Mouse (Mus musculus): ENCODE results near the gene Zfp629. TPM values are rescaled to one million over a fixed set of nuclear protein-coding genes. Genes with fewer than 3 reads are reported as not detected.
"Not testable (repeated sequence)": the region's sequence is repeated elsewhere in the genome, so short reads cannot be mapped to it uniquely, and the experiment has no call there.

Zfp629 gene
- polyA plus RNA-seq, 1 experiment from 2014 or later, result 11.9 TPM

GRCm38 (mm10) chr7:127646363-127646762, 30.8 kb upstream of the Zfp629 start:
- no peak for ATAC-seq (ENCODE audit: insufficient number of reproducible peaks, low FRiP score, low TSS enrichment, low read depth)
- 74% methylated on average over 4 of the region's 4 CpGs for WGBS
- H3K4me1 ChIP-seq, result no peaks in the 10 kb centered on the region
- no peak overlapping the region for H3K4me3 ChIP-seq (replicated peaks)
- H3K4me2 ChIP-seq (replicated peaks), result no peak overlapping the region
- no peaks in the 10 kb centered on the region for H3K36me3 ChIP-seq
- no peak overlapping the region for H3K27ac ChIP-seq (replicated peaks)
- no peak overlapping the region for H3K9ac ChIP-seq
- no peaks in the 10 kb centered on the region for H3K27me3 ChIP-seq
- H3K9me3 ChIP-seq (replicated peaks), result no peaks in the 10 kb centered on the region

GRCm38 (mm10) chr7:127642254-127642653, 26.7 kb upstream of the Zfp629 start:
- Histone ChIP-seq H3K27me3 (no peaks in the 10 kb centered on the region), H3K4me1 (peaks cover 4% of the 10 kb centered on the region), H3K36me3 (no peaks in the 10 kb centered on the region), H3K4me2 (replicated peaks) (no peak overlapping the region), H3K4me3 (replicated peaks) (no peak overlapping the region), H3K27ac (replicated peaks) (no peak overlapping the region), H3K9me3 (replicated peaks) (no peaks in the 10 kb centered on the region), H3K9ac (no peak overlapping the region)
- no peak for ATAC-seq (ENCODE audit: insufficient number of reproducible peaks, low FRiP score, low TSS enrichment, low read depth)
- WGBS, result 73% methylated on average over 4 of the region's 4 CpGs

DNA sequence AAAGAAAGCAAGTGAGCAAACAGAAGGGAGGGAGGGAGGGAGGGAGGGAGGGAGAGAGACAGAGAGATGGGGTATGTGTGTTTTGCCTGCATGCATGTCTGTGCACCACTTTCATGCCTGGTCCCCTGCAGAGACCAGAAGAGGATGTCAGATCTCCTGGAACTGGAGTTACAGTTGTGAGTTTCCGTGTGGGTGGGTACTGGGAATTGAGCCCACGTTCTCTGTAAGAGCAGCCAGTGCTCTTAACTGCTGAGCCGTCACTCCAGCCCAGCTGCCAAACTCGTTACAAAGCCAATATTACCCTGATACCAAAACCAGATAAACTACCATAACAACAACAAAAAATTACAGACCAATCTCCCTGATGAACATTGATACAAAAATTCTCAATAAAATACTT, 25.7 kb upstream of the Zfp629 start:
- Histone ChIP-seq H3K27ac (replicated peaks) (no peak overlapping the region), H3K4me3 (replicated peaks) (no peak overlapping the region), H3K36me3 (no peaks in the 10 kb centered on the region), H3K4me1 (peaks cover 8% of the 10 kb centered on the region), H3K9me3 (replicated peaks) (no peaks in the 10 kb centered on the region), H3K4me2 (replicated peaks) (no peak overlapping the region), H3K9ac (no peak overlapping the region), H3K27me3 (no peaks in the 10 kb centered on the region)
- ATAC-seq (ENCODE audit: insufficient number of reproducible peaks, low FRiP score, low TSS enrichment, low read depth), result no peak
- WGBS, result 36% methylated on average over 4 of the region's 4 CpGs

DNA sequence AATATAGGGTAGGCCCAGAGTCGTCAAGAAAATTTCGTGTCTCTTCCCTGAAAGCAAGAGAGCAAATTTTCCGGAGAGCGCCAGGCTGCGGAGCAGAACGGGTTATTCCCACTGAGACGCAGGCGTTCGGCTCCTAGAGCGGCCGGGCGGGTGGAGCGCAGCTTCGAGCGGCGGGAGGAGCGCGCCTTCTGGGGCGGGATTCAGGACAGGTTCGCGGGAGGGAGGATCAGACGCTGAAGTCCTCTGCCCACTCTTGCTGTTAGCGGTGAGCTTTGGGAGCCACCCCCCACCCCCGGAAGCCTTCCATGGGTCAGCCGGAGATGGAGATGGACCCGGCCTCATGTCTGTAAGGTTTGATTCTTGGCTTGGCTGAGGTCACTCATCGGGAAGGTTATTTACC, 21.4 kb upstream of the Zfp629 start:
- Histone ChIP-seq H3K27ac (replicated peaks) (no peak overlapping the region), H3K4me3 (replicated peaks) (peak overlapping the region; percentile 62), H3K27me3 (no peaks in the 10 kb centered on the region), H3K9ac (peak overlapping the region; percentile 28), H3K36me3 (no peaks in the 10 kb centered on the region), H3K4me1 (peaks cover 8% of the 10 kb centered on the region), H3K9me3 (replicated peaks) (no peaks in the 10 kb centered on the region), H3K4me2 (replicated peaks) (peak overlapping the region; percentile 71)
- ATAC-seq (ENCODE audit: insufficient number of reproducible peaks, low FRiP score, low TSS enrichment, low read depth), result peak; percentile 85
- 0% methylated on average over 27 of the region's 27 CpGs for WGBS

DNA sequence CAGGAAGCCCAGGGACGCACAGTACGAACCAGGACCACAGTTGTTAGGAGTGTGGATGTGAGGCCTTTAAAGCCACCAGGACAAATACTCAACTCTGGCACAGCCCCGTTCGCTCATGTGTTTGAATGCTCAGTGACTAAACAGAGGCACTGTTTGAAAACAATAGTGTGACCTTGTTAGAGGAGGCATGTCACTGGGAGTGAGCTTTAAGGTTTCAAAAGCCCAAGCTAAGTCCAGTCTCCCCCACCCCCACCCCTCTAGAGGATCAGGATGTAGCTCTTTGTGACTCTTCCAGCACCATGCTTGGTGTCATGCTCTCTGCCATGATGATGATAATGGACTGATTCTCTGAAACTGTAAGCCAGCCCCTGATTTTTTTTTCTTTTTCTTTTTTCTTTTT, 15.8 kb upstream of the Zfp629 start:
- Histone ChIP-seq H3K4me1 (no peaks in the 10 kb centered on the region), H3K4me2 (replicated peaks) (no peak overlapping the region), H3K27ac (replicated peaks) (no peak overlapping the region), H3K4me3 (replicated peaks) (no peak overlapping the region), H3K27me3 (no peaks in the 10 kb centered on the region), H3K9ac (no peak overlapping the region), H3K36me3 (no peaks in the 10 kb centered on the region), H3K9me3 (replicated peaks) (no peaks in the 10 kb centered on the region)
- no peak for ATAC-seq (ENCODE audit: insufficient number of reproducible peaks, low FRiP score, low TSS enrichment, low read depth)
- 85% methylated on average over 4 of the region's 4 CpGs for WGBS

DNA sequence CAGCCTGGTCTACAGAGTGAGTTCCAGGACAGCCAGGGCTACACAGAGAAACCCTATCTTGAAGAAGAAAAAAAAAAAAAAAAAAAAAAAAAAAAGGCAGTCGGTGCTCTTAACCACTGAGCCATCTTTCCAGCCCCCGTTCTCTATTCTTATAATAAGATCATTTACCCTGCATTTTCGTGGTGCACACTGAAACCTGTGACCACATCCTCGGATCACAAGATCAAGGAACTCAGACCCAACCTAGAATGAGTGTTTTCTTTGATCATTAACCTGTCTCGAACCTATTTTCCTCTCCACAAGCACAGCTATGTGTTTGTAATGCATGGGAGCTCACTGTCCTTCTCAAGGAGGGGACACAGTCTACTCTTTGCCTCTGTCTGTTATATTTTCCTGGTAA, 13.0 kb upstream of the Zfp629 start:
- no peak for ATAC-seq (ENCODE audit: insufficient number of reproducible peaks, low FRiP score, low TSS enrichment, low read depth)
- 73% methylated on average over 5 of the region's 5 CpGs for WGBS
- Histone ChIP-seq H3K4me1 (no peaks in the 10 kb centered on the region), H3K4me3 (replicated peaks) (no peak overlapping the region), H3K9me3 (replicated peaks) (no peaks in the 10 kb centered on the region), H3K4me2 (replicated peaks) (no peak overlapping the region), H3K9ac (no peak overlapping the region), H3K27ac (replicated peaks) (no peak overlapping the region), H3K36me3 (no peaks in the 10 kb centered on the region), H3K27me3 (no peaks in the 10 kb centered on the region)

DNA sequence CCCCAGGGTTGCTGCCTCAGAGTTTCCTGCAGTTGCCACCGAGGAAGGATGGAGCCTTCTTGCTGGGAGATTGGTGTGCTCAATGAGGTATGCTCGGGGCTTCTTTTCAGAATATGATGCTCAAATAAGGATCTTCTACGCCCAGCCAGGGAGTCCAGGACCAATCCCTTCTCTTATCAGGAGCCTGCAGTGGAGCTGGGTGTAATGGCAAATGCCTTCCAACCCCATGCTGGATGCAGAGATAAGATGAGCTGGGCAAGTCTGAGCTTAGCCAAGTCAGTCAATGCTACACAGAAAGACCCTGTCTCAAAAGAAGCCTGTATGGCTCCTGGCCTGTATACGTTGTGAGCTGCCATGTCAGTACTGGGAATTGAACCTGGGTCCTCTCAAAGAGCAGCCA, 10.9 kb upstream of the Zfp629 start:
- H3K27me3 ChIP-seq, result no peaks in the 10 kb centered on the region
- no peaks in the 10 kb centered on the region for H3K36me3 ChIP-seq
- no peak overlapping the region for H3K9ac ChIP-seq
- WGBS, result 84% methylated on average over 4 of the region's 4 CpGs
- H3K9me3 ChIP-seq (replicated peaks), result no peaks in the 10 kb centered on the region
- no peak overlapping the region for H3K4me3 ChIP-seq (replicated peaks)
- no peaks in the 10 kb centered on the region for H3K4me1 ChIP-seq
- no peak overlapping the region for H3K4me2 ChIP-seq (replicated peaks)
- ATAC-seq (ENCODE audit: insufficient number of reproducible peaks, low FRiP score, low TSS enrichment, low read depth), result no peak
- no peak overlapping the region for H3K27ac ChIP-seq (replicated peaks)

- 100% methylated on average over 7 of the region's 7 CpGs for WGBS
- ATAC-seq (ENCODE audit: insufficient number of reproducible peaks, low FRiP score, low TSS enrichment, low read depth), result no peak
- no peaks in the 10 kb centered on the region for H3K27me3 ChIP-seq
- no peak overlapping the region for H3K4me3 ChIP-seq (replicated peaks)
- no peak overlapping the region for H3K4me2 ChIP-seq (replicated peaks)
- no peaks in the 10 kb centered on the region for H3K4me1 ChIP-seq
- H3K9ac ChIP-seq, result no peak overlapping the region
- H3K27ac ChIP-seq (replicated peaks), result no peak overlapping the region
- H3K36me3 ChIP-seq, result no peaks in the 10 kb centered on the region
- no peaks in the 10 kb centered on the region for H3K9me3 ChIP-seq (replicated peaks)
Measured at GRCm38 (mm10) chr7:127626039-127626438, 10.4 kb upstream of the Zfp629 start.

DNA sequence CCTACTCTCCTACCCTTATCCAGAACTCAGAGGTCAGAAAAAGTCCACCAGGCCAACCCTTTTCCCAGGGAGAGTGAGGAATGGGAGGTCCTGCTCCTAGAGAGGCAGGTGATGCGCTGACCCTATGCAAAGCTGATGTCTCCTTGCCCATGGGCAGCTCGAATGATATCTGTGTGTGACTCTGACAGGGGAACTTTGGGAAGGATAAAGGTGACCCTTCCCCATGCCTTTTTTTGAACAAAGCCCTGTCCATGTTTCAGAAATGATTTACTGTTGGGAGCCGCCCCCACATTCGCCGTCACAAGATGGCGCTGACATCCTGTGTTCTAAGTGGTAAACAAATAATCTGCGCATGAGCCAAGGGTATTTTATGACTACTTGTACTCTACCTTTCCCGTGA, 2.8 kb upstream of the Zfp629 start:
- H3K4me2 ChIP-seq (replicated peaks); H3K27me3 ChIP-seq; H3K9ac ChIP-seq; H3K36me3 ChIP-seq; H3K4me3 ChIP-seq (replicated peaks); H3K27ac ChIP-seq (replicated peaks); H3K9me3 ChIP-seq (replicated peaks); ATAC-seq (ENCODE audit: insufficient number of reproducible peaks, low FRiP score, low TSS enrichment, low read depth): not testable (repeated sequence)
- H3K4me1 ChIP-seq, result peaks cover 14% of the 10 kb centered on the region
- WGBS, result 91% methylated on average over 7 of the region's 8 CpGs

DNA sequence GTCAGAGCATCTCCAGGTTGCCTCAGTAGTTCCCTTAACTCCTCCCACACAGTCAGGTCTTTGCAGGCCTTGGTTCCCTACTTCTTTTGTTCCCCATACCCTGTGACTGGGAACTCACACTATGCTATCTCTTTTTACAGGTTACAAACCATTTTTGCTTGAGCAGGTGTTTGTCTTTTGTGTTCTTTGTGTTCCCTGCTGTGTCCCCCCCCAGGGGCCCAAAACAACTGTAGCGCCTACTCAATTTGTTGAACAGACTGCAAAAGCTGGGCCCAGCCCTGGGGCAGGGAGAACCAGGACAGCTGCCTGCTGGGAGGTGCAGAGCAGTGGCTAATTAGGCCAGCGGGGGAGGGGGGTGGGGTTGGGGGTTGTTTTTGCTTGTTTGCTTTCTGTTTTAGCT, 2.4 kb upstream of the Zfp629 start:
- Histone ChIP-seq H3K4me3 (replicated peaks) (no peak overlapping the region), H3K27me3 (no peaks in the 10 kb centered on the region), H3K4me2 (replicated peaks) (no peak overlapping the region), H3K36me3 (no peaks in the 10 kb centered on the region), H3K4me1 (peaks cover 14% of the 10 kb centered on the region), H3K9ac (no peak overlapping the region), H3K27ac (replicated peaks) (no peak overlapping the region), H3K9me3 (replicated peaks) (no peaks in the 10 kb centered on the region)
- 45% methylated on average over 2 of the region's 2 CpGs for WGBS
- ATAC-seq (ENCODE audit: insufficient number of reproducible peaks, low FRiP score, low TSS enrichment, low read depth), result no peak

DNA sequence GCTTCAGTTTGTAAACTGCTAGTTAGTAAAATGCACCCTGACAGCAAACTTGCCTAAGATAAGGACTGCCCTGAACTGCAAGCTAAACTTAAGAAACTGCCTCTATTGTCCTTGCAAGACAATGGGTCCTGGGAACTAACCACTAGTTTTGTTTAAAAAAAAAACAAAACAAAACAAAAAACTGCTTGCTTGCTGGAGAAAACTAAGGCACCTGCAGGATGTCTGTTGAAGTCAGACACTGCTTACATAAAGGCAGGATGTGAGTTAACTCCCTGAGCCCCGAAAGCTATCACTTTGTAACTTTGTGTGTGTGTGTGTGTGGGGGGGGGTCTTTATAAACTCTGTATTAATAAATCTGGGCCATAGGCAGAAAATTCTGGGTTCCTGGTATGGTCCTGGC, 1.3 kb upstream of the Zfp629 start:
- no peak overlapping the region for H3K27ac ChIP-seq (replicated peaks)
- 77% methylated on average over 1 of the region's 1 CpGs for WGBS
- H3K36me3 ChIP-seq, result peaks cover 10% of the 10 kb centered on the region

GRCm38 (mm10) chr7:127616336-127616735, 739 bp upstream of the Zfp629 start:
- no peaks in the 10 kb centered on the region for H3K27me3 ChIP-seq
- peak; percentile 11; the same call in 1 of the 2 replicates for ATAC-seq (ENCODE audit: insufficient number of reproducible peaks, low FRiP score, low TSS enrichment, low read depth)
- H3K36me3 ChIP-seq, result peaks cover 15% of the 10 kb centered on the region
- peaks cover 14% of the 10 kb centered on the region for H3K4me1 ChIP-seq
- no peak overlapping the region for H3K9ac ChIP-seq
- no peak overlapping the region for H3K4me3 ChIP-seq (replicated peaks)
- no peak overlapping the region for H3K4me2 ChIP-seq (replicated peaks)
- 58% methylated on average over 1 of the region's 1 CpGs for WGBS
- no peaks in the 10 kb centered on the region for H3K9me3 ChIP-seq (replicated peaks)
- H3K27ac ChIP-seq (replicated peaks), result no peak overlapping the region

More for the DNA sequence above, 1.3 kb upstream of the Zfp629 start:
- no peak overlapping the region for H3K9ac ChIP-seq
- no peak overlapping the region for H3K4me3 ChIP-seq (replicated peaks)
- no peaks in the 10 kb centered on the region for H3K27me3 ChIP-seq
- peaks cover 14% of the 10 kb centered on the region for H3K4me1 ChIP-seq
- no peaks in the 10 kb centered on the region for H3K9me3 ChIP-seq (replicated peaks)
- no peak for ATAC-seq (ENCODE audit: insufficient number of reproducible peaks, low FRiP score, low TSS enrichment, low read depth)
- no peak overlapping the region for H3K4me2 ChIP-seq (replicated peaks)

Data from embryonic facial prominence, embryonic 15.5 days (tissue).